Mouse (Mus musculus) MEL (cell line): Measurements from ENCODE around the gene Mpv17l2. TPM values are rescaled to one million over a fixed set of nuclear protein-coding genes. Genes with fewer than 3 reads are reported as not detected.

Source experiments
- DNase-seq: peaks from one replicate; pipeline ENCODE4 v3.0.0; 2011; ENCODE audit warnings: low read depth, low spot score
- H3K27ac ChIP-seq: 2 replicates; pipeline ENCODE4 v1.5.1; 2012; ENCODE audit warnings: low read depth, mild to moderate bottlenecking, control low read depth, low read length, moderate library complexity; ENCODE audit not compliant: control insufficient read depth
- H3K27me3 ChIP-seq, 2 experiments: fragments of 150-350 bp in 1 of 2; sonication (generic) in 1 of 2; 2 replicates each; pipeline ENCODE4 v1.6.1; 2012; ENCODE audit warnings: low read length in 2 of 2, mild to moderate bottlenecking in 2 of 2, improper control_type of control experiment in 1 of 2, moderate library complexity in 1 of 2; ENCODE audit not compliant: insufficient read depth in 2 of 2, control insufficient read depth in 1 of 2
- H3K36me3 ChIP-seq, 2 experiments: 2 replicates each; pipeline ENCODE4 v1.6.1; 2012 to 2014; ENCODE audit warnings: low read length in 2 of 2, improper control_type of control experiment in 1 of 2, inconsistent platforms in 1 of 2, mild to moderate bottlenecking in 1 of 2; ENCODE audit not compliant: insufficient read depth in 2 of 2, control insufficient read depth in 1 of 2
- H3K4me1 ChIP-seq, 2 experiments: fragments of 150-350 bp in 1 of 2; sonication (generic) in 1 of 2; 2 replicates each; pipeline ENCODE4 v1.6.1; 2012; ENCODE audit warnings: low read length in 2 of 2, improper control_type of control experiment in 1 of 2, mild to moderate bottlenecking in 1 of 2; ENCODE audit not compliant: insufficient read depth in 2 of 2, control insufficient read depth in 1 of 2
- H3K4me3 ChIP-seq, 2 experiments: fragments of 150-350 bp in 1 of 2; sonication (generic) in 1 of 2; 2 replicates each; pipeline ENCODE4 v1.5.1; 2012; ENCODE audit warnings: low read depth in 2 of 2, low read length in 2 of 2, mild to moderate bottlenecking in 2 of 2, moderate library complexity in 2 of 2, control low read depth in 1 of 2, improper control_type of control experiment in 1 of 2; ENCODE audit not compliant: control insufficient read depth in 1 of 2, insufficient read depth in 1 of 2
- H3K79me2 ChIP-seq: 2 replicates; pipeline ENCODE4 v1.6.1; 2012; ENCODE audit warnings: mild to moderate bottlenecking, low read length, moderate library complexity; ENCODE audit not compliant: control insufficient read depth, poor library complexity, insufficient read depth
- H3K9ac ChIP-seq: 2 replicates; pipeline ENCODE4 v1.6.1; 2012; ENCODE audit warnings: low read depth, mild to moderate bottlenecking, control low read depth, low read length, moderate library complexity; ENCODE audit not compliant: control insufficient read depth, poor library complexity, severe bottlenecking
- H3K9me3 ChIP-seq: fragments of 150-350 bp; sonication (generic); replicated peaks from 2 replicates; pipeline ENCODE4 v1.6.1; 2012; ENCODE audit warnings: mild to moderate bottlenecking, low read length, improper control_type of control experiment, moderate library complexity; ENCODE audit not compliant: insufficient read depth
- BHLHE40 ChIP-seq: IDR thresholded peaks from 2 replicates; pipeline ENCODE4 v1.6.1; 2012; ENCODE audit warnings: low read depth, mild to moderate bottlenecking, inconsistent platforms, low read length, improper control_type of control experiment, borderline replicate concordance
- CTCF ChIP-seq, 3 experiments: IDR thresholded peaks in 2 of 3; conservative IDR thresholded peaks in 1 of 3; 2 replicates each; pipeline ENCODE4 v1.5.1; 2011 to 2012; ENCODE audit warnings: low read length in 3 of 3, low read depth in 2 of 3, mild to moderate bottlenecking in 2 of 3, improper control_type of control experiment in 1 of 3, inconsistent platforms in 1 of 3, mixed read lengths in 1 of 3, moderate library complexity in 1 of 3; ENCODE audit not compliant: control insufficient read depth in 1 of 3, insufficient read depth in 1 of 3, poor library complexity in 1 of 3, severe bottlenecking in 1 of 3
- E2F4 ChIP-seq: IDR thresholded peaks from 2 replicates; pipeline ENCODE4 v1.6.1; 2011; ENCODE audit warnings: low read depth, low read length, improper control_type of control experiment, borderline replicate concordance
- ELF1 ChIP-seq: IDR thresholded peaks from 2 replicates; pipeline ENCODE4 v1.6.1; 2014; ENCODE audit warnings: low read depth, mild to moderate bottlenecking, inconsistent platforms, low read length, improper control_type of control experiment, moderate library complexity
- EP300 ChIP-seq, 2 experiments: IDR thresholded peaks; 2 replicates each; pipeline ENCODE4 v1.6.1; 2011; ENCODE audit warnings: improper control_type of control experiment in 2 of 2, low read length in 2 of 2, low read depth in 1 of 2, mild to moderate bottlenecking in 1 of 2
- ETS1 ChIP-seq: IDR thresholded peaks from 2 replicates; pipeline ENCODE4 v1.6.1; 2012; ENCODE audit warnings: low read depth, mild to moderate bottlenecking, inconsistent platforms, low read length, improper control_type of control experiment, moderate library complexity
- GATA1 ChIP-seq: IDR thresholded peaks from 2 replicates; pipeline ENCODE4 v1.6.1; 2011; ENCODE audit warnings: low read depth, low read length, improper control_type of control experiment
- HCFC1 ChIP-seq: IDR thresholded peaks from 2 replicates; pipeline ENCODE4 v1.6.1; 2012; ENCODE audit warnings: low read depth, mild to moderate bottlenecking, inconsistent platforms, low read length, improper control_type of control experiment, moderate library complexity
- MAX ChIP-seq: IDR thresholded peaks from 2 replicates; pipeline ENCODE4 v1.6.1; 2011; ENCODE audit warnings: low read length, improper control_type of control experiment
- MEF2A ChIP-seq: IDR thresholded peaks from 2 replicates; pipeline ENCODE4 v1.6.1; 2014; ENCODE audit warnings: low read depth, mild to moderate bottlenecking, inconsistent platforms, low read length, improper control_type of control experiment; ENCODE audit not compliant: poor library complexity, insufficient replicate concordance, severe bottlenecking; ENCODE audit errors: extremely low read depth
- MYC ChIP-seq: IDR thresholded peaks from 2 replicates; pipeline ENCODE4 v1.6.1; 2011; ENCODE audit warnings: low read depth, mild to moderate bottlenecking, low read length, improper control_type of control experiment, moderate library complexity
- NRF1 ChIP-seq: IDR thresholded peaks from 2 replicates; pipeline ENCODE4 v1.6.1; 2014; ENCODE audit warnings: low read depth, mild to moderate bottlenecking, inconsistent platforms, low read length, improper control_type of control experiment, moderate library complexity; ENCODE audit not compliant: poor library complexity, insufficient read depth, severe bottlenecking
- POLR2A ChIP-seq, 2 experiments: IDR thresholded peaks; 2 replicates each; pipeline ENCODE4 v1.6.1; 2011 to 2012; ENCODE audit warnings: low read length in 2 of 2, mild to moderate bottlenecking in 2 of 2, control low read depth in 1 of 2, improper control_type of control experiment in 1 of 2, low read depth in 1 of 2, moderate library complexity in 1 of 2; ENCODE audit not compliant: control insufficient read depth in 1 of 2, insufficient read depth in 1 of 2, poor library complexity in 1 of 2
- SIN3A ChIP-seq: IDR thresholded peaks from 2 replicates; pipeline ENCODE4 v1.6.1; 2012; ENCODE audit warnings: low read length, improper control_type of control experiment, inconsistent platforms
- SMC3 ChIP-seq: IDR thresholded peaks from 2 replicates; pipeline ENCODE4 v1.6.1; 2011; ENCODE audit warnings: low read depth, low read length, improper control_type of control experiment
- TAL1 ChIP-seq: IDR thresholded peaks from 2 replicates; pipeline ENCODE4 v1.6.1; 2012; ENCODE audit warnings: mild to moderate bottlenecking, inconsistent platforms, low read length, moderate library complexity, mixed read lengths
- TCF12 ChIP-seq: IDR thresholded peaks from 2 replicates; pipeline ENCODE4 v1.6.1; 2014; ENCODE audit warnings: low read depth, mild to moderate bottlenecking, inconsistent platforms, low read length, improper control_type of control experiment, moderate library complexity
- USF1 ChIP-seq: IDR thresholded peaks from 2 replicates; pipeline ENCODE4 v1.6.1; 2014; ENCODE audit warnings: low read depth, mild to moderate bottlenecking, inconsistent platforms, low read length, improper control_type of control experiment, moderate library complexity
- ZC3H11A ChIP-seq: IDR thresholded peaks from 2 replicates; pipeline ENCODE4 v1.6.1; 2012; ENCODE audit warnings: low read depth, mild to moderate bottlenecking, inconsistent platforms, low read length, improper control_type of control experiment
- ZMIZ1 ChIP-seq: IDR thresholded peaks from 2 replicates; pipeline ENCODE4 v1.6.1; 2012; ENCODE audit warnings: low read depth, mild to moderate bottlenecking, inconsistent platforms, low read length, improper control_type of control experiment, moderate library complexity
- ZNF384 ChIP-seq: IDR thresholded peaks from 2 replicates; pipeline ENCODE4 v1.6.1; 2012; ENCODE audit warnings: low read depth, mild to moderate bottlenecking, inconsistent platforms, low read length, improper control_type of control experiment
- polyA plus RNA-seq, 2 experiments: library from polyadenylated mRNA; stranded (reverse) in 1 of 2; unstranded in 1 of 2; fragments of >175 nt in 1 of 2; fragments of >200 nt in 1 of 2; gene quantifications; 2 replicates each; pipeline versions ENCODE4 v1.2.1 to v1.2.4; 2012; ENCODE audit warnings: low replicate concordance in 2 of 2, low read depth in 1 of 2; ENCODE audit not compliant: insufficient read length in 2 of 2, insufficient read depth in 1 of 2, missing spikeins in 1 of 2
- total RNA-seq: library from RNA; depleted of rRNA; stranded (reverse); fragments of 300-350 nt; gene quantifications from 2 replicates; pipeline ENCODE4 v1.2.3, GENCODE M21; 2012

The Mpv17l2 gene
- total and polyA plus RNA-seq, 3 experiments, result 52.8 to 102 TPM; not detected in 1

- H3K27ac ChIP-seq, result no peak overlapping the region
- DNase-seq, result no peak
Observed at GRCm38 (mm10) chr8:70766571-70767440, 6.1 kb upstream of the Mpv17l2 start.

GRCm38 (mm10) chr8:70765838-70766570, 5.3 kb upstream of the Mpv17l2 start:
- H3K4me1 ChIP-seq, result peaks cover 12 to 26% of the 10 kb centered on the region in 2 experiments
- DNase-seq, result no peak
- H3K36me3 ChIP-seq, result peaks cover 0 to 23% of the 10 kb centered on the region in 2 experiments; a peak in 2 of 4 replicates

More at GRCm38 (mm10) chr8:70766571-70767440, 6.1 kb upstream of the Mpv17l2 start:
- Histone ChIP-seq H3K9me3 (no peaks in the 10 kb centered on the region), H3K79me2 (no peaks in the 10 kb centered on the region), H3K4me1 (peaks cover 7 to 23% of the 10 kb centered on the region in 2 experiments), H3K4me3 (no peak overlapping the region), H3K9ac (no peak overlapping the region), H3K27me3 (no peaks in the 10 kb centered on the region), H3K36me3 (peaks cover 0 to 18% of the 10 kb centered on the region in 2 experiments; a peak in 2 of 4 replicates)
- TF ChIP-seq E2F4 (no peak), MEF2A (no peak), POLR2A (IDR thresholded peaks at IDR 0.05; ENCODE audit: control insufficient read depth in 1 of 2, insufficient read depth in 1 of 2, low read depth in 1 of 2, low read length in 2 of 2, poor library complexity in 1 of 2) (no peak), SIN3A (no peak), ZMIZ1 (no peak), GATA1 (no peak), BHLHE40 (no peak), USF1 (no peak), ELF1 (no peak), ZNF384 (no peak), HCFC1 (no peak), SMC3 (no peak), NRF1 (no peak), MYC (no peak), ETS1 (no peak), MAX (no peak), TAL1 (no peak), TCF12 (no peak)
- TF ChIP-seq, all 39 proteins: peak for 0

More at GRCm38 (mm10) chr8:70765838-70766570, 5.3 kb upstream of the Mpv17l2 start:
- no peaks in the 10 kb centered on the region; the same call in 1 of the 2 replicates for H3K79me2 ChIP-seq
- TF ChIP-seq ZC3H11A (no peak), EP300 (IDR thresholded peaks at IDR 0.05; ENCODE audit: low read depth in 1 of 2, low read length in 2 of 2) (no peak), ZMIZ1 (no peak), CTCF (IDR thresholded peaks at IDR 0.05 in 2 of 3, conservative IDR thresholded peaks at IDR 0.05 in 1 of 3; ENCODE audit: control insufficient read depth in 1 of 3, insufficient read depth in 1 of 3, low read depth in 2 of 3, low read length in 3 of 3, poor library complexity in 1 of 3, severe bottlenecking in 1 of 3) (no peak), BHLHE40 (no peak), SIN3A (no peak), MEF2A (no peak)
- TF ChIP-seq, all 39 proteins: peak for 0
- Histone ChIP-seq H3K4me3 (no peak overlapping the region), H3K9me3 (no peaks in the 10 kb centered on the region), H3K27ac (no peak overlapping the region), H3K9ac (no peak overlapping the region), H3K27me3 (no peaks in the 10 kb centered on the region)
